Mouse (Mus musculus) lung, postnatal 0 days (tissue): ENCODE results near the gene Zfp986.
"Not testable (repeated sequence)": the region's sequence is repeated elsewhere in the genome, so short reads cannot be mapped to it uniquely, and the experiment has no call there.

ENCODE experiments used
- CTCF ChIP-seq: IDR thresholded peaks from 2 replicates; pipeline ENCODE4 v1.5.1; 2016; ENCODE audit warnings: antibody characterized with exemption, mild to moderate bottlenecking
- EP300 ChIP-seq: IDR thresholded peaks from 2 replicates; pipeline ENCODE4 v1.6.1; 2016; ENCODE audit warnings: antibody characterized with exemption, mild to moderate bottlenecking, control low read depth

- TF ChIP-seq CTCF, EP300: not testable (repeated sequence)
Measured at GRCm38 (mm10) chr4:145848891-145849214, 19.7 kb upstream of the Zfp986 start.
